Mouse (Mus musculus): ENCODE results near the gene Inka2.
"Not testable (repeated sequence)": the region's sequence is repeated elsewhere in the genome, so short reads cannot be mapped to it uniquely, and the experiment has no call there.

Inka2 gene

DNA sequence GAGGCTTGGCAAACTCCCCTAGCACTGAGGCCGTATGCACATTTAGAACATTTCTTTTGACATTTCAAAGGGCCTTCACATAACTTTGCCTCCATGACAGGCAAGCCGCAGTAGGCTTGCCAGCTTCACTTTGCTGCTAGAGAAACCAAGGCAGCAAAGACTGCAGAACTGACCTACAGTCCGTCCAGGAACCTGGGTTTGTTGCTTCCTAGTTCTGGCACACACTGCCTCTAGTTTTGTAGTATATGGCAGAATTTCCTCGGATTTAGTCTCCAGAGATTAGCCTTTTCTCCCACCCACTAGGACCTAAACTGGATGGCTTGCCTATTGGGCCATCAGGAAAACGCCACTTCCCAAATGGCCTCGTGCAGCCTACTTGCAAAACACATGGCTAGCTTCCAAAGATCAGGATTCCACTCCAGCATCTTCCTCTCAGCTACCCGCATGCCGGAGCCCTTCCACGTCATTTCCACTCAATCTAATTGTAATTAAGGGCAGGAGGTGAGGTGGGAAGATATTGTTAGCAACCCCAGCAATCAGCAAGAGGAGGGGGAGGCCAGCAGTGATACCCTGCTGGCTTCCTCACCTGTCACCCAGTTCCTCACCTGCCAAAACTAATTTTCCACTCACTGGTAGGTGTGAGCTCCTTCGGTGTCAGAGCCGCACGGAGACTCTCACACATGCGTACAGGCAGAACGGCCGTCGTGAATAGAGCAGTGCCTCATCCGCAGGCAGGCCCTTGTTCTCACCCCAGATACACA, 7.8 kb upstream of the Inka2 start:
- no peak for DNase-seq (ENCODE audit: low spot score in 2 of 2)

DNA sequence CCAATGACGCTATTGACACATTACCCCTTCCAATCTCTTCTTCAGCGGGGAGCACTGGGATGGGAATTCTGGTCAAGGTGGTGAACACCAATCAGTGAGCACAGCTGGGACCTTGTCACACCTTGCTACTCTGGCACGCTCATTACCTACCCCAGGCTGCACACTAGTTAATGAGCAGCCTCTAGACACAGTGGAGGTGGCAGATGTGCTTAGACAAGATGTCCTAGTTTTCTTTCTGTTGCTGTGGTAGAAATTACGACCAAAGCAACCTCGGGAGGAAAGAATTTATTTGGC, 7.3 kb upstream of the Inka2 start:
- no peak for DNase-seq (ENCODE audit: low spot score in 2 of 2)

DNA sequence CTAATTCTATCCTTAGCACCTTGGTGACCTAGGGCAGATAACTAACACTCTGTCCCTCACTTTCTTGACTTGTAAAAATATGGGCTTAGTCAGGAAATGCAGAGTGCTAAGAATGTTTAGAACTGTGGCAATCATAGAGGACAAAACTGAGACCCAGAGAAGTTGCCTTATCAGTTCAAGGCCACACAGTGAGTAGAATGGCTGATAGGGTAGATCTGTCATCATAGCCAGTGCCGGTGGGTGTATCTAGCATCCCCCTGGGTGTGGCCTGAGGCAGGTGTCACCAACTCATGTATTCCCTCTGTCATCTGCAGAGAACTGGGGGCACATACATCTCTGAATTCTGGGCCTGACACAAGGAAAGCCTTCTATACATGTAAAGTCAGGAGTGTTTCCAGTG, 6.1 kb upstream of the Inka2 start:
- DNase-seq (ENCODE audit: low spot score in 2 of 2) = peak in 1 of 2 experiments; percentile 34

DNA sequence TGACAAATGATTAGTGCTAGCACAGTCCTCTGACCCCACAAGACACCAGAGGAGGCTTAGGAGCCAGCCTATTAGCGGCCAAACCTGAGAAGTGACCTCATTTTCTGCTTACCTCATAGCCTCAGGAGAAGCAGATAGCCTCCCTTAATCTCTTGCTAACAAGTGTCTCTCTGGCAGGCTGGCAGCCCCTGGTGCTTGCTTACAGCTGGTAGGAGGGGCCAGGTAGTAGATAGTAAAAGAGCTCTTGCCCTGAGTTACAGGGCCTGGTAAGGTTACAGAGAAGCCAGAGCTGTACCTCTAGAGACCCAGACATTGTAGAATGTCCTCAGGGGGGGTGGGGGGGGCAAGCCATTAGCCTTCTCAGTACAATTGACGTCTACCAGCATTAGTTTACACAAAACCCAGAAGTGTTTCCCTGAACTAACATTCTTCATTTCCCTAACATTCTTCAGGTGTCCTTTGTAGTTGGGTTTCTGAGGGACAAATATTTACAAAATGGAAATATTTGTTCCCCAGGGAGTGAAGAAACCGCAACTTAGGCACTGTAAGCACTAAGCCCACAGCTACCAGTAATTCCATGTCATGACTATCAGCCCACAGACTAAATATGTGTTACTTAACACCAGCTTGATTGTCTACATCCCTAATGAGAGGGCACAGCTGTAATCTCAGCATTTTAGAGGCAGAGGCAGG, 5.0 kb upstream of the Inka2 start:
- DNase-seq (ENCODE audit: low spot score in 2 of 2) = peak; percentile 48 to 67

DNA sequence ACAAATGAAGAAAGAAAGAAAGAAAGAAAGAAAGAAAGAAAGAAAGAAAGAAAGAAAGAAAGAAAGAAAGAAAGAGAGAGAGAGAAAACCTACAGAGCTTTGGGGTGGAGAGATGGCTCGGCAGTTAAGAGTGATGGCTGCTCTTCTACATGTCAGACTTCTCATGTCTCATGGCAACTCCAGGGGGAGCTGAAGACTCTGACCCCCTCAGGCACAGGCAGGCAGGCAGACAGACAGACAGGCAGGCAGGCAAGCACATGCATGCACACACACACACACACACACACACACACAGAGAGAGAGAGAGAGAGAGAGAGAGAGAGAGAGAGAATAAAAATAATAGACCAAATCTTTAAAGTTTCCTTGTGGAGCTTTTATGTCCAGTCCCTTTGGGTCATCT, 3.6 kb upstream of the Inka2 start:
- not testable (repeated sequence) for DNase-seq (ENCODE audit: low spot score in 2 of 2)

DNA sequence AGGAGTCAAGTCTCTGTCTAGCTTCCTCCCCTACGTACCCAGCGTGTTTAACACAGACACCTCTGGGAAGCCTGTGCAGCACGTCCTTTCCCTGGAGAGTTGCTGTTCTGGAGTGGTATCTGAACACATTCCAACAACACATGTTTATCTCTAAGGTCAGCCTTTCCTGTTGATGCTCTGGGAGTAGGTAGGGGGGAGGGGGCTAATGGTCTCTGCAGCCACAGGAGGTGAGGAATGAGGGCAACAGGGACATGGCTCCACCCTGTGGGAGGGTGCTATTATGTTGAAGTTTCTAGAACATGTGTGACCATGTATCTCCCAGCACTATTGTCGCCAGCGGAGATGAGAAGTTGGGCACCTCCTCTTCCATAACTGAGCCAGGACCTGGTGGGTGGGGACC, 3.0 kb upstream of the Inka2 start:
- DNase-seq (ENCODE audit: low spot score in 2 of 2) = no peak

DNA sequence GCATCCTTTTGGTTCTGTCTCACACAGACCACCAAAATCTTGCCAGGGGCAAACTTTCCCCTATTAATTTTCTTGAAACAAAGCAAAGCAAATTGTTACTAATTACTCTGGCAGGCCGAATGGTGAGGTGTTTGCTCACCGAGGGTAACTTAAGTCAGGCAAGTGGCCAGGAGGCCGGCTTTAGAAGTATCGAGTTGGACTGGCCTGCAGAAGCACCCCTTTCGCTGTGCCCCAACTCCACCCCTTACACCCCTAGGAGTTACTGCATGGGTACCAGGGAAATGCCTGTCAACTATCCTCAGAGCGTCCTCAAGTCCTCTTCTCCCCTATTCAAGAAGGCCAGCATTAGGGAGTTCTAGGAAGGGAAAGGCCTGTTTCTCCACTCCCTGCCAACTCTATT, 828 bp upstream of the Inka2 start:
- DNase-seq (ENCODE audit: low spot score in 2 of 2) = no peak

DNA sequence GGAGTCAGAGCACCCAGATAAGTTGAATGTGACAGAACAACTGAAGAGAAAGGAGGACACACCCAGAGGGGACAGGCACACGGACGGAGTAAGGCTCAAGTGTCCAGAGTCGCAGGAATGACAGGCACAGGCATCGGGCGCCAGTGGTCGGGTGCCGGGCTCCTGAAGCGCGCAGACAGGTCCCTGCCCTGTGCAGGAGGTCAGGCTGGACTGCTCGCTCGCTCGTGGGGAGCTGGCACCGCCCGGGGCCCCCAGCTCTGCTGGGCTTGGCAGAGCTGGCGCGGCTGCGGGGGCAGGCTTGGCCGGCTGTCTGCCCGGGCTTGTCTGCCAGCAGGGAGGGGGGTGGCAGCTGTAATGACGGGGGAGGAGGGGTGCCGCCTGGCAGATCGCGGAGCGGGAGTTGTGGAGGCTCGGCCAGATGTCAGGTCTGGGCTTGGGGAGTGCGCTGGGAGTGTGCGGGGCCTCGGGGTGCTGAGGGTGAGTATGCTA, 706 bp downstream of the Inka2 start:
- DNase-seq (ENCODE audit: low spot score in 2 of 2) = no peak

DNA sequence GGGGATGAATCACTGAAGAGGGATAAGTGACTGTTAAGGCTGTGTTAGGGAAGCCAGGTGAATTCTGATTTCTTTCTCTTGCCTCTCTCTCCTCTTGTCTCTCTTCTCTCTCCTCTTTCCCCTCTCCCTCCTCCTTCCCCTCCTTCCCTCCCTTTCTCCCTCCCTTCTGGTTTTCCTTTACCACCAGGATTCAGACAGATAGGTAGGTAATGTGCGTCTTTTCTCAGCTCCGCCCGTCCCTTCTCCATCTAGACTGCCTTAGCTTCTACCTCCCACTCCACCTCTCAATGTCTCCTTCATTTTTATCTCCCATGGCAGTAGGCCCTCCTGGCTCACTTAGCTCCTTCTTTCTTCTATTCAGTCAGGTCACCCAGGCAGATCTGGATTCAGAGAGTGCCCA, 1.2 kb downstream of the Inka2 start:
- DNase-seq (ENCODE audit: low spot score in 2 of 2) = no peak

DNA sequence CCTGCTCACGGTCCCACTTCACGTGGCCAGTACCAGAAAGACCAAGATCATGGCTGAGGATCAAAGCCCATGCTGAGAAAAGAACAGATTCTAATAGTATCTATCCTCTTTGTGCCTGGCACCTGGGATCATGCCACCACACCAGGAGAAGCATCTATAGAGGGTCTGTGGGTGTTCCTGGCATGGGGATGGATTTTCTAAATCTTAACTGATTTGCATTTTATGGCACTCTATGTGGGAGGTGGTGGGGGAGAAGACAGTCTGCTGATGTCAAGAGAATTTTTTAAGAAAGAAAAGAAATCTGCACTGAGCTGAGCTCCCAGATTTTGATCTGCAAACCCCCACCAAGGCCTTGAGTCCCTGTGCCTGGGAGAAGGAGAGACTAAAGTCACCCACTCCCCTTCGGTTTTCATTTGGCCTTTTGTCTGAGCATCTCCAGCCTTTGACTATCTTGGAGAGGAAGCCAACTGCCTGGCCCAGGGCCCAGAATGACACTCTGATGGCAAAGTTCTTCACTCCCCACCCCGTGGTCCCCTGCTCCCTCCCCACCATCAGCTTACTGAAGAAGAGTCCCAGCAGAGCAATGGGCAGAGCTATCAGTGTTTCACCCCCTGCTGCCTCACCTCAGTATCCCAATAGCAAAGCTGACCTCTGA, 2.1 kb downstream of the Inka2 start:
- DNase-seq (ENCODE audit: low spot score in 2 of 2) = no peak

DNA sequence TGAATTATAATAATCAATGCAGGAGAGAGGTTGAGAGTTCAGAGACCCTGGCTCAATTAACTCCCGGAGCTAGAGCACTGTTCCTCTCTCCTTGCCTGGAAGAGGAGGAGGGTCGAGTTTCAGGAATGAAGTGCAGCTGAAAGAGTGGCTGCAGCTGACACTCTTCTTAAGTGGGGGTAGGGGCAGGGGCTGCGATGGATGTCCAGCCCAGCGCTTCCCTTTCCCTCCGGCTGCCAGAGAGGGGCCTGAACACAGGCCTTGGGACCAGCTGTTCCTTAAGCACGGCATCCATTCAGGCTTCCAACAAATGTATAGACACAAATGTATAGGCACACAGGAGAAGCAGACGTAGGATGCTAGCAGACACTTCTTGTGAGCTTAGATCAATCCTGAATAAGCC, 3.2 kb downstream of the Inka2 start:
- no peak for DNase-seq (ENCODE audit: low spot score in 2 of 2)

DNA sequence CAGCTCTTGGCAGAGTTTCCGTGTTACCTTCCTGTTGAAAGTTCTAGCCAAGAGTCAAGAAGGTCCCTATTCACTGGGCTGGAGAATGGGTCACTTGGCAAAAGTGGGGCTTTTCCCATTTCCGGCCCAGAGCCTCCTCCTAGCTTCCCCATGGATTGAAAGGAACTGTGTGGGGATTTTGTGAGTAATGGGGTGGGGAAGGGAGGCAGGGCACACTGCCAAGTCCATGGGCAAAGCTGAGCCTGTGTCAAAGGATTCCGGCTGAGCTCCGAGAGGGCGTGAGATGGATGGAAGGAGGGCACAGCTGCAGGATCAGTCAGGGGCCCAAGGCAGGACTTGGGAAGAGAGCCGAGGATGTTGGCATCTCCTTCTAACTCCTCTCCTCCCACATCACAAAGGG, 5.8 kb downstream of the Inka2 start:
- DNase-seq (ENCODE audit: low spot score in 2 of 2) = no peak

DNA sequence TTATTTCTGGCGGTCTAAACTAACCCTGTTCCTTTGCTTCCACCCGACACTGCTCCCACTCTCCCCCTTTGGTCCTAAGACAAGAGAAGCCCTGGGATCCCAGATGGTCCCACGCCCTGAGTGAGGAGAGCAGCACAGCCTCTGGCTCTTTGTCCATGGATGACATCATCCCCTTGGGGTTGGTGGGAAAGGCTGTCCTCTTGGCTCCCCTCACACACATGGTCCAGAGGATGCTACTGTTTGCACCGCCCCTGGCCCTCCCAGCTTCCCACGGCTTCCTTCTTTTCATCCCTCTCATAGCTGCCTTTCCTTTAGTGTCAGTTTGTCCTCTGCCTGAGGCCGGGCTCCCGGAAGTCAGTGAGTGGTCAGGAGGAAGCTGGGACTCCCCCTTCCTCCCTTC, 7.3 kb downstream of the Inka2 start:
- DNase-seq (ENCODE audit: low spot score in 2 of 2) = no peak

DNA sequence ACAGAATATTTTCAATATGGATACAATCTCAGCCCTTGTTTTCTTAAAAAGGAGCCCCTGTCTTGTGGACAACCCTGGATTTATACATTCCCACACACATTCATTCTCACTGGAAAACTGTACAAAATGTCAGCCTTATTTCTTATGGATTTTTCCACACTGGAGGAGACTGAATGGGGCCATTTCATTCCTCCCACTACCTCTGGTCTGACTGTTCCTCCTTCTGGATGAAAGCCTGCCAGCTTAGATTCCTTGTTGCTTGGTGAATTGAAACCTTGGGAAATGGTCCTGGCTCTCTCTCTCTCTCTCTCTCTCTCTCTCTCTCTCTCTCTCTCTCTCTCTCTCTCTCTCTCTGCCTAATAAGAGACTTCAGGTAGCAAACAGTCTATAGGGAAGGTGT, 8.4 kb downstream of the Inka2 start:
- no peak for DNase-seq (ENCODE audit: low spot score in 2 of 2)

DNA sequence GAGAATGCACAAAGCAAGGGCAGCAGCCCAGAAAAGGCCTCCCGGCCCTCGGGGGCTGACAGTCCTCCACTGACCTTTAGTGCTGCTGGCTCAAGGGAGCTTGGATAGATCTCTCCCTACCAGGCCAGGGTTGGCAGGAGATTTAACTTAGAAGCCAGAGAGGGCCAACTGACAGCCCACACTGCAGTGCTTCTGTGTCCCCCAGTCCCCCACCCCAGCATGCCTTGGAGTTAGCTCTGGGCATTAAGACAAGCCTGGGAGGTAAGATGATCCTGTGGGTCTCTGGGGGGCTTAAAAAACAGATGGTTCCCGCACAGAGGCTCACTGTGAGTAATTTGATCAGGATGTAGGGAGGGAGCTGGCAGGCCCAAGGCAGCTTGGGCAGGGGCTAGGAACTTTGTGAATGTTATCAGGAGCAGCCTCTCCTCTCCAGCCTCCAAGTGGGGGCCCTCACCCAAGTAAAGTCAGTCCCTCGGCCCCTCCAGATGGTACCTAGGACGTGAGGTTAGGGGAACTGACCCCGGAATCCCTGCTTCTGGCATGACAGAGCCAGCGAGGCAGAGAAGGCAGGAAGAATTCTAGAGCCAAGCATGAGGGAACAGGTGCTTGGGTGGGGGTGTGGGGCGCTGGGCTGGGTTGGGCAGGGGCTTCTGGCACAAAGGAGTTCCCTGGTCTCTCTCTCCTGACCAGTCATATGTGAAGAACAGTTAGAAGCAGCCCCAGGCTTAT, 9.9 kb downstream of the Inka2 start:
- DNase-seq (ENCODE audit: low spot score in 2 of 2) = no peak

DNA sequence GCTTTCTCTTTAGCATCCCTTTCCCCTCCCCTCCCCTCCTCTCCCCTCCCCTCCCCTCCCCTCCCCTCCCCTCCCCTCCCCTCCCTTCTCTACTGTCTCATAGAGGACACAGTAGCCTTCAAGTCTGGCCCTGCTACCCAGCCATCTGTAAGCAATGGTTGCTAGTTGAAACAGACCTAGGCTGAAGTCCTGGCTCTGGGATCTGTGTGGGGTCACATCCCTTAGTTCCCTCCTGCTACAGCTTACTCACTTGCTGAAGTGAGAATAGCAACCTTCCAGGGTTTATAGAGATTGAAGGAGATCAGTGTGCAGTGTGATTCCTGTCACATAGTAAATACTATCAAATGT, 10.4 kb downstream of the Inka2 start:
- DNase-seq (ENCODE audit: low spot score in 2 of 2) = no peak

DNA sequence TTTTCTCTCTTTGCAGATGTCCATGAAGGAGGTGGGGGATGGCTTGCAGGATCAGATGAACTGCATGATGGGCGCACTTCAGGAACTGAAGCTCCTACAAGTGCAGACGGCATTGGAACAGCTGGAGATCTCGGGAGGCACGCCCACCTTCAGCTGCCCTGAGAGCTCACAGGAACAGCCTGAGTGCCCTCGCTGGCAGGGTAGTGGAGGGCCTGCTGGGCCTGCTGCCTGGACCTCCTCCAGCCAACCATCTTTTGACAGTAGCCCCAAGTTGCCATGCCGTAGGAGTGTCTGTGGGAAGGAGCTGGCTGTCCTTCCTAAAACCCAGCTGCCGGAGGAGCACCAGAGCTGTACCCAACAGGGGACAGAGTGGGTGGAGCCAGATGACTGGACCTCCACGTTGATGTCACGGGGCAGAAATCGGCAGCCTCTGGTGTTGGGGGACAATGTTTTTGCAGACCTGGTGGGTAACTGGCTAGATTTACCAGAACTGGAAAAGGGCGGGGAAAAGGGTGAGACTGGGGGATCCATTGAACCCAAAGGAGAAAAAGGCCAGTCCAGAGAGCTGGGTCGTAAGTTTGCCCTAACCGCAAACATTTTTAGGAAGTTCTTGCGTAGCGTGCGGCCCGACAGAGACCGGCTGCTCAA, 12.1 kb downstream of the Inka2 start:
- no peak for DNase-seq (ENCODE audit: low spot score in 2 of 2)

DNA sequence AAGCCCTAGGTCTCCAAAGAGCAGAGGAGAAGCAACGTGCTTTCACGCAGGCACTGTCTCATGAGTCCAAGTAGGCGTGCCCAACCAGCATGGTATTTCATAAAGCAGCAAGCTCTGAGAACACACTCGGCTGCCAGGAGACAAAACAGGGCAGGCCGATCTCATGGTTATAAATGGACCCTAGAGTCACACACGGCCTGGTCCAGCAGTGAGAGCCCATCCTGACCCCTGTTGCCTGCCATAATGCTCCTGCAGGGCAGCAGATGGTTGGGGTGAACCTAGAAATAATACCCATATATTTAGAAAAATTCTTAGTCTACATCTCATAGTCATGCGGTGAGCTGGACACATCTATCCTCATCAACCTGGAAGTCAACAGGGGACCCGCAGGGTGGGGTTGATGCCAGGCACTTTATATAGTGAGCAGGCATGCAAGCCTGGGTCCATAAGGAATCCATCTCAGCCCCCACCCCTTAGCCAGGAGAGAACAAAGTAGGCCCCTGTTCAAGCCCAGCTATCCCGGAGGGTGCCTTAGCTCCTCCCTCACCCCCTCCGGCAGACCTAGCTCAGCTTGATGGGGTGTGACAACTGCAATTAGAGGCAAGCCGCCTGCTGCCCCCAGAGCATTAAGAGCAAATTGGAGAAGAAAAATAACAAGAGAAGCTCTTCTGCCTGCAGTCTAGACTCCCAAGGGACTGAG, 13.6 kb downstream of the Inka2 start:
- DNase-seq (ENCODE audit: low spot score in 2 of 2) = no peak

DNA sequence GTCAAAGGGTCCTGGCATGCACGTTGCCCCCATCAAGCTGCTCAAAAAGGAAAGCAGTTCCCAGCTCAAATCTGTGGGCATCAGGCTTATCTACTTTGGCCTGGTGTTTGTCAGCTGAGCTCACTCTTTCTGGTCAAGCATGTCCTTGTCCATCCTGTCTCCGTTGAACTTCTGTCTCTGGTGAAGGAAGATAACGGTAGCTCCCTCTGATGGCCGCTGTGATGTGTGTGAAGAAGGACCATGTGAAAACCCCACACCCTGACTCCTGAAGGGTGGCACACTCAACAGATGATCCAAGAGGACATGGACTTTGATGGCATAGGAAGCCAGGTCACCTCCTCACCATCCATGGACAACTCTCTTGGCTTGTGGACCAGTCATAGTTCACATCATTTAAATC, 14.3 kb downstream of the Inka2 start:
- DNase-seq (ENCODE audit: low spot score in 2 of 2) = no peak

DNA sequence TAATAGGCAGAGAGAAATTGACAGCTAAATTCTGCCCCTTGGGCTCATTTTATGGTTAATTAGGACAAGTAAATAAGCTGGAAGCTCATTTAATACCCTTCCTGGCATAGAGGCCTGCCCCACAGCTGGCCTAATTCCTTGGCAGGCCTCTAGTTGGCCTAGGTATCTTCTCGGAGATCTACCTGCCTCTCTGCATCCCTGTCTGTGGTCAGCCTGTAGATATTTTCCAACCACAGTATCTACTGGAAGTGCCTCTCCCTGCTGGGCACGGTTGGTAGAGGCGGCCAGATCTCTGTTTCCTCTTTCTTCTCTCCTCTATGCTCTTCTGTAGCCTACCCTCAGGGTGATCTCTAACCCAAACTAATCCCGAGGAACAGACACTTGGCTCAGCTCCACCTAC, 15.6 kb downstream of the Inka2 start:
- no peak for DNase-seq (ENCODE audit: low spot score in 2 of 2)

DNA sequence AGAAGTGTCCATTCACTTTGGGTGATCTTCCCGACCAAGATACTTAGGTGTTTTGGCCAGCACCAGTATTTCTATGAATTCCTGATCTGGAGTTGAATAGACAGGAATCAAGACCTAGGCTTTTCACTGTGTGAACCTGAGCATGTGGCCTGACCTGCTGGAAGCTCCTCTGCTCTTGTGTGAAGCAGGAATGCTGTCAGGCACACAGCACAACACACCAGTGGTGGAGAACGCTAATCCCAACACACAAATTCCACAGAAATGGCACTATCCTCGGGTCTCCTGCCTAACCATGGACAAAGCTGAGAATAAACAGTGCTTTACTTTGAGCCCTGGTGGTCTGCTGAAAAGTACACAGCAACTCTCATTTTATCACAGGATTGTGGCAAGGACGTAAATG, 16.1 kb downstream of the Inka2 start:
- no peak for DNase-seq (ENCODE audit: low spot score in 2 of 2)
